Mouse (Mus musculus) kidney, adult 2 months (tissue): ENCODE results near the gene Ddah1. TPM values are rescaled to one million over a fixed set of nuclear protein-coding genes. Genes with fewer than 3 reads are reported as not detected.

Experiments used
- DNase-seq: peaks from one replicate; pipeline ENCODE4 v3.0.0; 2021
- H3K27ac ChIP-seq: fragments of 200-500 bp; 2 replicates; pipeline ENCODE4 v1.5.1; 2012; ENCODE audit warnings: low read depth, low read length, control low read depth, inconsistent platforms; ENCODE audit not compliant: insufficient read depth
- H3K27me3 ChIP-seq: fragments of 200-500 bp; replicated peaks from 2 replicates; pipeline ENCODE4 v1.6.1; 2012; ENCODE audit warnings: mild to moderate bottlenecking, moderate library complexity, low read length, inconsistent platforms; ENCODE audit not compliant: control insufficient read depth, insufficient read depth
- H3K36me3 ChIP-seq: fragments of 200-500 bp; 2 replicates; pipeline ENCODE4 v1.6.1; 2012; ENCODE audit warnings: mild to moderate bottlenecking, moderate library complexity, low read length, inconsistent platforms; ENCODE audit not compliant: control insufficient read depth, insufficient read depth
- H3K4me1 ChIP-seq: fragments of 200-500 bp; 2 replicates; pipeline ENCODE4 v1.6.1; 2011; ENCODE audit warnings: low read length; ENCODE audit not compliant: control insufficient read depth, insufficient read depth
- H3K4me3 ChIP-seq: fragments of 200-500 bp; 2 replicates; pipeline ENCODE4 v1.5.1; 2011; ENCODE audit warnings: mild to moderate bottlenecking, low read depth, low read length, control low read depth; ENCODE audit not compliant: insufficient read depth
- CTCF ChIP-seq: fragments of 200-500 bp; conservative IDR thresholded peaks from 2 replicates; pipeline ENCODE4 v1.5.1; 2011; ENCODE audit warnings: low read depth, mild to moderate bottlenecking, control low read depth, low read length, moderate library complexity, mixed read lengths; ENCODE audit not compliant: insufficient read depth, insufficient read length
- POLR2A ChIP-seq: fragments of 200-500 bp; IDR thresholded peaks from one replicate; pipeline ENCODE4 v1.6.1; 2011; ENCODE audit warnings: low read depth, low read length, control low read depth
- WGBS: fragments of 180-500 bp; shearing (Covaris S2); methylation state at CpG from one replicate; pipeline ENCODE4 v1.1.7; 2018; 5-methylcytosine and 5-hydroxymethylcytosine counted together
- polyA plus RNA-seq: library from polyadenylated mRNA; depleted of rRNA; stranded (reverse); fragments of >200 nt; gene quantifications from 2 replicates; pipeline ENCODE4 v1.2.3, GENCODE M21; 2012

Ddah1 gene
- polyA plus RNA-seq, 1 experiment: 159 TPM

- no peak overlapping the region for H3K27ac ChIP-seq
- no peaks in the 10 kb centered on the region for H3K27me3 ChIP-seq
- no peaks in the 10 kb centered on the region for H3K36me3 ChIP-seq
- DNase-seq: no peak
- 46% methylated on average over 1 of the region's 1 CpGs for WGBS
- peaks cover under 1% of the 10 kb centered on the region; the same call in 1 of the 2 replicates for H3K4me1 ChIP-seq
- H3K4me3 ChIP-seq: no peak overlapping the region
- no peak for TF ChIP-seq POLR2A
- TF ChIP-seq CTCF: no peak
Observed at GRCm38 (mm10) chr3:145880335-145880734, 121.9 kb downstream of the Ddah1 start.

- no peak for DNase-seq
- Histone ChIP-seq H3K4me3 (no peak overlapping the region), H3K4me1 (peaks cover 10% of the 10 kb centered on the region; the same call in 1 of the 2 replicates), H3K27me3 (no peaks in the 10 kb centered on the region), H3K27ac (no peak overlapping the region), H3K36me3 (no peaks in the 10 kb centered on the region)
- 91% methylated on average over 15 of the region's 15 CpGs for WGBS
- TF ChIP-seq CTCF (no peak), POLR2A (no peak)
Observed at GRCm38 (mm10) chr3:145882076-145882874, 123.8 kb downstream of the Ddah1 start.

DNA sequence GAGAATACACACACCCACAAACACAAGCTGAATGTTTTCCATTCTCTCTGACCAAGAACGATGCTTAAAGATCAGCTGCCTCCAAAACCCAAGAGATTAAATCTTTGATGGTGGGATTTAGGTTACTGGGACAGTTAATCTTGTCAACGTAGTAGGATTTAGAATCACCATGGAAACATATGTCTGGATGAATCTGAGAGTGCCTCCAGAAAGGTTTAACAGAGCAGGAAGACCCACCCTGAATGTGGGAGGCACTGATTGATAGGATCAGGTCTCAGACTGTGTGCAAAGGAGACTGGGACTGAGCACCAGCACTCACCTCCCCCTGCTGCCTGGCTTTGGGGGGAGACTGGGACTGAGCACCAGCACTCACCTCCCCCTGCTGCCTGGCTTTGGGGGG, 124.8 kb downstream of the Ddah1 start:
- Histone ChIP-seq H3K4me3 (no peak overlapping the region), H3K27ac (no peak overlapping the region), H3K36me3 (no peaks in the 10 kb centered on the region), H3K4me1 (peaks cover 10% of the 10 kb centered on the region; the same call in 1 of the 2 replicates), H3K27me3 (no peaks in the 10 kb centered on the region)
- WGBS: 34% methylated on average over 2 of the region's 2 CpGs
- TF ChIP-seq CTCF: no peak
- no peak for TF ChIP-seq POLR2A
- DNase-seq: no peak

DNA sequence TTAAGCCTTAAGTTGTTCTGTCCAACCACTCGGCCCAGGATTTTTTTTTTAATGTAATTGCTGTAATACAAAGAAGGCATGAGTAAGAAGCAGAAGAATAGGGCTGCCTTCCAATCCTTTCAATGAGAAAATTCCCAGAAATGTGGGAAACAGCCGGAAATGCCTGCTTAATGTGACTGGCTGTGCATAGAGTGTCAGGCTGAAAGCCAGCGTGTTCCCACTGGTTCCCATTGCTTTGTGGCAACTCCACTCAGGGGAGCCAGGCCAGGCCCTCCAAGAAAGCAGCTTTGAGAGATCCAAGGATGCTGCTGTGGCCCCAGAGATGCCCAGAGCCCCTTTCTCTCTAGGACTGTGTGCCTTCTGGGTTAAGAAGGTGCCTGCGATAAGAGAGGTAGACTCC, 126.9 kb downstream of the Ddah1 start:
- TF ChIP-seq CTCF: no peak
- no peak for TF ChIP-seq POLR2A
- Histone ChIP-seq H3K4me3 (no peak overlapping the region), H3K4me1 (peaks cover 10% of the 10 kb centered on the region; the same call in 1 of the 2 replicates), H3K27me3 (no peaks in the 10 kb centered on the region), H3K36me3 (no peaks in the 10 kb centered on the region), H3K27ac (peak overlapping the region; percentile 77)
- 75% methylated on average over 4 of the region's 4 CpGs for WGBS
- peak; percentile 49 for DNase-seq

DNA sequence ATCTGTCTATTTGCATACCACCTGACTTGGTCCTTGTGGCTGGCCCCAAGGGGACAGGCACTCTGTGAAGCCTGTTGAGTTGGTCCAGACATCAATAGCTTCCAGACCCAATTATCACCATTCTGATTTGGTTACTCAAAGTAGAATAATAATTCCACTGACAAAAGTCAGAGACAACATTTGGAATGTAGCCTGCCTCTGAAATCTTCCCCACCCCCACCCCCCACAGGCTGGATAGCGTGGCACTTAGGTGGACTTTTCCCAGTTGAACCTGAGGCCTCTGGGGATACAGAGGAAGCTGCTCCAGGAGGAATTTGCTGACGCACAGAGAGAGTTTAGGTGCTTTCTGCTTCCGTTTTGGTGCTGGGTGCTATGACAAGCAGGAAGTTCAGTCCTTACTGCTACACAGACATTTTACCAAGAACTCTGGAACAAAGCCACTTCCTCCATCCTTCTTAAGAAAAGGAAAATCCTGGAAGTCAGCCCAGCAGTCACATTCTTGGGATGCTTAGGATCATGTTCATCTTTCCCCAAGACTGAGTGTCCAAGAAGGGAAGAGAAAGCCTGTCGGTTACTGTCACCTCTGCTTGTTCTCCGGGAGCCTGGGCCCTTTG, 127.5 kb downstream of the Ddah1 start:
- peaks cover 10% of the 10 kb centered on the region; the same call in 1 of the 2 replicates for H3K4me1 ChIP-seq
- peak overlapping the region; percentile 77 for H3K27ac ChIP-seq
- H3K4me3 ChIP-seq: no peak overlapping the region
- peak; percentile 91 for DNase-seq
- TF ChIP-seq POLR2A (no peak), CTCF (no peak)
- no peaks in the 10 kb centered on the region for H3K27me3 ChIP-seq
- H3K36me3 ChIP-seq: no peaks in the 10 kb centered on the region
- WGBS: 27% methylated on average over 5 of the region's 5 CpGs

GRCm38 (mm10) chr3:145887430-145887971, 129.0 kb downstream of the Ddah1 start:
- Histone ChIP-seq H3K4me1 (peaks cover 10% of the 10 kb centered on the region; the same call in 1 of the 2 replicates), H3K4me3 (no peak overlapping the region), H3K27me3 (no peaks in the 10 kb centered on the region), H3K36me3 (no peaks in the 10 kb centered on the region), H3K27ac (no peak overlapping the region)
- TF ChIP-seq CTCF: no peak
- TF ChIP-seq POLR2A: no peak
- WGBS: 77% methylated on average over 6 of the region's 6 CpGs
- DNase-seq: no peak
